Mouse (Mus musculus): ENCODE data around the gene Kirrel3. TPM values are rescaled to one million over a fixed set of nuclear protein-coding genes. Genes with fewer than 3 reads are reported as not detected.

Gene Kirrel3
- polyA plus RNA-seq, 1 experiment from 2014 or later = 11.4 TPM

DNA sequence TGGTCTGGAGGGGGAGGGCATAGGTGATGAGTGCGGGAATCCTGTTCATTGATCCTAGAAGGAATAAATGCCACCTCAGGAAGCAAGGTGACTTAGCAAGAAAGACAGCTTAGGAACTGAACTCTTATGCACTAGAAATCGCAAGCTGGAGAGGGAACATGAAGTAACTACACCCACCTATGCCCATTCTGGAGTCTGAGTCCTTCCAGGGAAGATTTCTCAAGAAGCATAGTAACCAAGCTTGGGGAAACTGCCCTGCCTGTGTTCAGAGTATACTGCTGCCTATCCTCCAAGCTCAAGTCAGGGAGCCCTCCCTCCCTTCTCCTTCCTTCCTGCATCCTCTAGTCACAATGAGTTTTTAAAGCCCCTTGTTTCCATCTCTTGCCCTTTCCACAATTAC lies 283.3 kb downstream of the Kirrel3 start:
- Histone ChIP-seq H3K4me3 (replicated peaks) (no peak overlapping the region), H3K27me3 (no peaks in the 10 kb centered on the region), H3K9ac (no peak overlapping the region), H3K4me1 (peaks cover 10% of the 10 kb centered on the region), H3K27ac (no peak overlapping the region), H3K36me3 (replicated peaks) (no peaks in the 10 kb centered on the region), H3K4me2 (no peak overlapping the region), H3K9me3 (peaks cover 11% of the 10 kb centered on the region; the same call in 1 of the 2 replicates)
- no peak for ATAC-seq (ENCODE audit: low FRiP score)
- 93% methylated on average over 2 of the region's 2 CpGs for WGBS

DNA sequence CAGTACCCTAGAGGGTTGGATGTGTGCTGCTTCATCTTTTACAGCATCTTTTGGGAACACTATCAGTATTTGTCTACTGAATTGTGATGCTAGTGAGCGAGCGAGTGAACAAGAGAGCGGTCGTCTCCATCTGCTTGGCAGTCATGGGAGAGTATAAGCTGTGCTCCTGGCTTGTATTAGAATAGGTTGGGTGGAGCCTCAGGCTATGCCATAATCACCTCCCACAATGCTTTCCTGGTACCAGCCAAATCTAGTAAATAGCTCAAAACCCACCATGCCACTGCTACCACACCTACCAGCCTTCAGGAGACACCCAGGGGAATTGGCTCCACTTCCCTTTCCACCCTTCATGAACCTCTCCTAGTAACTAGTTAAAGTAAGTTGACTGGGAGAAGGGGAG lies 285.3 kb downstream of the Kirrel3 start:
- no peaks in the 10 kb centered on the region for H3K27me3 ChIP-seq
- H3K4me3 ChIP-seq (replicated peaks) = no peak overlapping the region
- H3K36me3 ChIP-seq (replicated peaks) = no peaks in the 10 kb centered on the region
- H3K4me1 ChIP-seq = peaks cover 10% of the 10 kb centered on the region
- WGBS = 96% methylated on average over 4 of the region's 4 CpGs
- peaks cover 11% of the 10 kb centered on the region; the same call in 1 of the 2 replicates for H3K9me3 ChIP-seq
- no peak overlapping the region for H3K9ac ChIP-seq
- no peak overlapping the region for H3K27ac ChIP-seq
- ATAC-seq (ENCODE audit: low FRiP score) = no peak
- no peak overlapping the region for H3K4me2 ChIP-seq

DNA sequence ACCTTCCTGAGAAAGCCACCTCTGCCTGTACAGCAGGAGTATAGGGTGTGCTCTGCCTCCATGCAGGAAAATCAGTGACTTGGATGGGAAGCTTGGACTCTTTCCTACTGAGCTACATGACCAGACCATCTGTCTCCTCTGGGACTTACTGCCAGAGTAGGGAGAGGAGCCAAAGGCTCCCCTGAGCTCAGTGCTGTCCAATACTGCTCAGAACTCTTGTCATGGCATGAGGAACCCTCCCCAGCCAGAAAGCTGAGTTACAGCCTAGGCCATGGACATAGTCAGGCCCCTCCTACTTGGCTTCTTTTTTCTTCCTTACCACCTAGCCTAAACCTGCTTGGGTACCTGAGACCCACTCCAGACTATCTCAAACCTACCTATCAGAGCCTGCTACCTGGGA lies 285.7 kb downstream of the Kirrel3 start:
- H3K4me2 ChIP-seq = no peak overlapping the region
- peaks cover 10% of the 10 kb centered on the region for H3K4me1 ChIP-seq
- no peak for ATAC-seq (ENCODE audit: low FRiP score)
- peaks cover 11% of the 10 kb centered on the region; the same call in 1 of the 2 replicates for H3K9me3 ChIP-seq
- H3K27ac ChIP-seq = no peak overlapping the region
- H3K4me3 ChIP-seq (replicated peaks) = no peak overlapping the region
- no peaks in the 10 kb centered on the region for H3K36me3 ChIP-seq (replicated peaks)
- no peak overlapping the region for H3K9ac ChIP-seq
- no peaks in the 10 kb centered on the region for H3K27me3 ChIP-seq

DNA sequence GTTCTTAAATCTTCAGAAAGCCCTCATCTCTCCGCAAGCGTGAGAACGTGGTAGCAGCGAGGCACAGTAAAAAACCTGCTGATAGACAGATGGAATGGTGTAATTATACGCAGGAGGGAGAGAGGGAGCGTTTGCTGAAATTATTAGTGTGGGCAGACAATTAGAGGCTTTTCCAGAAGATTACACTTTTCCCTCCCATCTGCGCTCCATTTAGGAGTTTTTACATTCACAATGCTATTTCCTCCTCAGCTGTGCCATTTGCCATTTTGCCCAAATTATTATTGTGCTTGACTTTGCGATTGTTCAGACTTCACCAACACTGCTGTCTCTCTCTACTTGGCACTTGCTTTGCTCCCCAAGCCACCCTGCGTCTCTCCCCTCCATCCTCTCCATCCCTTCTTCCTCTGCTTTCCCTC lies 286.3 kb downstream of the Kirrel3 start:
- peaks cover 11% of the 10 kb centered on the region; the same call in 1 of the 2 replicates for H3K9me3 ChIP-seq
- H3K4me2 ChIP-seq = no peak overlapping the region
- no peak overlapping the region for H3K9ac ChIP-seq
- peaks cover 3% of the 10 kb centered on the region; the same call in 1 of the 2 replicates for H3K4me1 ChIP-seq
- H3K27ac ChIP-seq = no peak overlapping the region
- 76% methylated on average over 9 of the region's 9 CpGs for WGBS
- H3K36me3 ChIP-seq (replicated peaks) = no peaks in the 10 kb centered on the region
- no peak overlapping the region for H3K4me3 ChIP-seq (replicated peaks)
- ATAC-seq (ENCODE audit: low FRiP score) = no peak
- no peaks in the 10 kb centered on the region for H3K27me3 ChIP-seq

DNA sequence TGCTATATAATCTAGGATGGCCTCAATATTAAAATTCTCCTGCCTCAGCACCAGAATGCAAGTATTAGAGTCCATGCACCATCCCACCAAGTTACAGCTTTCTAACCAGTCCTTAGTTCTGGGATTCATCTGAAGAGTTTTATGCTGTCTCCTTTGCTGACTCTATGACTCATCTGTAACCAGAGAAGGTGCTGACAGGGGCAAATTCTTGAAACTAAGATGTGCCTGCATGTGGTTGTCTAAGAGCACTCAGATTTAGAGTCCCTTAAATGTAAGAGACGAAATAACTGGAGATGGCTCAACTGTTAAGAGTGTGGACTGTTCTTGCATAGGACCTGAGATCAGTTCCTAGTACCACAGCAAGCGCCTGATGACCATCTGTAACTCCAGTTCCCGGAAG lies 295.7 kb downstream of the Kirrel3 start:
- H3K36me3 ChIP-seq (replicated peaks) = no peaks in the 10 kb centered on the region
- no peaks in the 10 kb centered on the region for H3K27me3 ChIP-seq
- ATAC-seq (ENCODE audit: low FRiP score) = no peak
- no peaks in the 10 kb centered on the region for H3K4me1 ChIP-seq
- WGBS = 85% methylated on average over 3 of the region's 3 CpGs
- H3K9ac ChIP-seq = no peak overlapping the region
- no peak overlapping the region for H3K4me2 ChIP-seq
- H3K4me3 ChIP-seq (replicated peaks) = no peak overlapping the region
- H3K27ac ChIP-seq = no peak overlapping the region
- no peaks in the 10 kb centered on the region for H3K9me3 ChIP-seq

DNA sequence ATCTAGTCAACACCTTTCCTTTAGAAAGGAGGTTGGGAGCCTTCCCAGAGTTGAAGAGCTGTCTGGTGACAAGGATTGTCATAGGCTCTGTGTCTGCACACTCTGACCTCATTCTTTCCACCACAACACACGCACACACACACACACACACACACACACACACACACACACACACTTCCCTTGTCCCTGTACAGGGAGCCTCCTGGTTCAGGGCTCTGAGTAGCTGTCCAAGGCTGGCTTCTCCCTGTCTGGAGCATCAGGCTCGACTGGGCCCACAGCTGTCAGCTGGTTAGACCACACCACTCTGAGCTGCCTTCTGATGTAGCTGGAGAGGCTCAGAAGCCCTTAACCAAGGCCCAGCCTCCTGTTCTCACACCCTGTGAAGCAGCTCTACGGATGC lies 302.2 kb downstream of the Kirrel3 start:
- no peak overlapping the region for H3K4me2 ChIP-seq
- H3K9ac ChIP-seq = no peak overlapping the region
- H3K4me1 ChIP-seq = peaks cover 4% of the 10 kb centered on the region; the same call in 1 of the 2 replicates
- H3K27me3 ChIP-seq = no peaks in the 10 kb centered on the region
- H3K4me3 ChIP-seq (replicated peaks) = no peak overlapping the region
- H3K27ac ChIP-seq = no peak overlapping the region
- 69% methylated on average over 3 of the region's 3 CpGs for WGBS
- no peaks in the 10 kb centered on the region for H3K36me3 ChIP-seq (replicated peaks)
- ATAC-seq (ENCODE audit: low FRiP score) = no peak
- no peaks in the 10 kb centered on the region for H3K9me3 ChIP-seq

DNA sequence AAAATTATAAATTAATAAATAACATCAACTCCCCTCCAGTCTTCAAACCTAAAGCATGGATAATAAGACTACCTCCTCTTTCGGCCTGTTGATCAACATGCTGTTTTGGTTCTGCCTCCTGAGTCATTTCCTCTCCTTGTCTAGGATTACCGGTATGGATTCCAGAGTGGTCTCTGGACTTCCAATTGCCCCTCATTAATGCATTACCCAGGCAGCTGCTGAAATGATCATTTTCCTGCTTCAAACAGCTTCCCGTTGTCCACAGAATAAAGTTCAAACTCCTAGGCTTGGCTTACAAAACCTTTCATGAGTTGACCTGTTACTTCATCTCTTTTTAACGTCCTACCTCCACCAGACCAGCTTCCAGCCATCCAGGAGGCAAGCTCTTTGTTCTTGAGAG lies 309.5 kb downstream of the Kirrel3 start:
- no peak overlapping the region for H3K4me3 ChIP-seq (replicated peaks)
- no peak for ATAC-seq (ENCODE audit: low FRiP score)
- no peak overlapping the region for H3K4me2 ChIP-seq
- WGBS = 46% methylated on average over 4 of the region's 4 CpGs
- H3K4me1 ChIP-seq = peaks cover 3% of the 10 kb centered on the region
- H3K36me3 ChIP-seq (replicated peaks) = no peaks in the 10 kb centered on the region
- H3K9me3 ChIP-seq = no peaks in the 10 kb centered on the region
- 0 out of 2 replicates have a peak, but pooled peaks cover 3% of the 10 kb centered on the region for H3K27me3 ChIP-seq
- no peak overlapping the region for H3K9ac ChIP-seq
- no peak overlapping the region for H3K27ac ChIP-seq

DNA sequence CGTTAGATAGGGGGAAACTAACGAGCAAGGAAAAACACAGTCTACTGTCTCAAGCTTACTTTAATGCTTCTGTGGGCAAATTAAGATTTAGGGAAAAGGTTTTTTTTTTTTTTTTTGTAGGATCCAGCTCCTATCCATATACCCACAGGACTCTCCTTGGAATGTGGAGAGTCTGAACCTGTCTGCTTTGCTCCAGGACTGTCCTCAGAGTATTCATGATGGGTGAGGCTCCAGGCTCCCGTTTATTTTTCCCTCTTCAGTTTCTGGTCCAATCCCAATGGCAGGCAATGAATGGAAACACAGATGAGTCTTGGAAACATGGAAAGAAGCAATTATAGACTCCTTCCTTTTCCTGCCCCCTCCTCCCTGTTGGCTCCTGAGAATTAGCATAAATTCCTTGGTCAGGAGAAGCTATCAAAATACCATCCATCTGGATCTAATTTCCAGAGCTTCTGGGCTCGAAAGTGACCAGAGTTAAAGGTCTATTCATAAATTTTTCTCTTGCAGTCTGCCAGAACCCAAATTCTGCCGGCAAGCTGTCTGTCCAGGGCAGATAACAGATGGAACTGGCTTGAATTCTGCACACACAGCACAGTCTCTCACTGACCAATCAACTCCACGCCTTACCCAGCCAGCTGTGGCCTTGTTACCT lies 312.1 kb downstream of the Kirrel3 start:
- Histone ChIP-seq H3K4me2 (no peak overlapping the region), H3K4me3 (replicated peaks) (no peak overlapping the region), H3K27ac (no peak overlapping the region), H3K9ac (no peak overlapping the region), H3K36me3 (replicated peaks) (no peaks in the 10 kb centered on the region), H3K9me3 (no peaks in the 10 kb centered on the region), H3K27me3 (0 out of 2 replicates have a peak, but pooled peaks cover 3% of the 10 kb centered on the region), H3K4me1 (peaks cover 3% of the 10 kb centered on the region)
- 70% methylated on average over 6 of the region's 6 CpGs for WGBS
- no peak for ATAC-seq (ENCODE audit: low FRiP score)

DNA sequence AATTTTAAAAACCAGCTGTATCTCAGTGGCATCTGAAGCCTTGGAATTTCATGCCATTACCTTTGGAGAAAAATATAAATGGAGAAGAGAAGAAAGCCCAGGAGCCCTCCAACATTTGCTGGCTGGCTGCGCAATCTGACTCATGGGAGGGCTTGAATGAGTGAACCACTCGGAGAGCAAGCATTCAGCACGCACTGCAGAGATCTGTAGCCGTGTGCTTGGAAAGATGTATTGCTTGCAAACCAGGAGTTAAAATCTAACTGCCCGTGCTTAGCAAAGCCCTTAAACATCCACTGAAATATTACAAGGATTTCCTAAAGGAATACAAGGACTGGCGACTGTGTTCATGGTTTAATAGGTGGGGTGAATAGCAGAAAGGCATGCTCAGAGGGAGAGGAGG lies 316.0 kb downstream of the Kirrel3 start:
- ATAC-seq (ENCODE audit: low FRiP score) = no peak
- H3K4me1 ChIP-seq = no peaks in the 10 kb centered on the region
- WGBS = 87% methylated on average over 6 of the region's 6 CpGs
- no peaks in the 10 kb centered on the region for H3K36me3 ChIP-seq (replicated peaks)
- no peaks in the 10 kb centered on the region for H3K27me3 ChIP-seq
- no peak overlapping the region for H3K4me2 ChIP-seq
- H3K4me3 ChIP-seq (replicated peaks) = no peak overlapping the region
- no peaks in the 10 kb centered on the region for H3K9me3 ChIP-seq
- no peak overlapping the region for H3K27ac ChIP-seq
- no peak overlapping the region for H3K9ac ChIP-seq

DNA sequence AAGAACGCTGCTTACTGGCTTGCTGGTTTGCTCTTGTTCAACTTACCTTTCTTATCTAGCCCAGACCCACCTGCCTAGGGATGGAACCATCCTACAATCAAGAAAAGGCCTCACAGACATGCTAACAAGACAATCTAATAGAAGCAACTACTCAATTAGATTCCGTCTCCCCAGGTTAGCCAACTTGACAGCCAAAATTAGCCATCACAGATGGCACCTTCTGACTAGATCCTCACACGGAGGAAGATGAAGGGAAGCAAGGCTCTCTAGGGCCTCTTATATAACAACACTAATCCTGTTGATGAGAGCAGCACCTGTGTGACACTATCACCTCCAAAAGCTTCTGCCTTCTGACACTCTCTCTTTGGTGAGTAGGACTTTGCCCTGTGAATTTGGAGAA lies 321.2 kb downstream of the Kirrel3 start:
- Histone ChIP-seq H3K36me3 (replicated peaks) (no peaks in the 10 kb centered on the region), H3K9ac (no peak overlapping the region), H3K4me1 (no peaks in the 10 kb centered on the region), H3K9me3 (no peaks in the 10 kb centered on the region), H3K4me2 (no peak overlapping the region), H3K4me3 (replicated peaks) (no peak overlapping the region), H3K27me3 (no peaks in the 10 kb centered on the region), H3K27ac (no peak overlapping the region)
- ATAC-seq (ENCODE audit: low FRiP score) = no peak
- WGBS = 90% methylated on average over 3 of the region's 3 CpGs

DNA sequence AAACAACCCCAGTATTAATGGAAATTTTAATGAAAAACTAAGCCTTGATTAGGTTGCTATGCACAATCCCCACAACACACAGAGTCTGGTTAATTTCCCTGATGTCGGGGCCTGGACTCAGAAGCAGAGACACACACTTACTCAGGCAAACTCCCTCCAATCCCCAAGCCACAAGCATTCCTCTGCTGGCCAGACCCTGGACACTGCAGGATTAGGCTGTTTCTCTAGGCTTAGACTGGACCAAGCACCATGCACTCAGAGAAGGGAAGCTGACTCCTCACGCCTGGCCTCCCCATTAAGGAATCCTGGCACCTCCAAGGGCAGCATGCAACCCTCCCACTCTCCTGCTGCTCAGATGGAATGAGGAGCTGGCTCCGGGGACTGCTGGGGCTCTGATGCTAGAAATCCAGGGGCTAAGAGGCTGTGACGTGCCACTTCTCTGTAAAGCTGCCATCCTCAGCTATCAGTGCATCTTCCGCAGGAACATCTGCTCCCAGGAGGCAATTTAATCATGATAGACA lies 324.4 kb downstream of the Kirrel3 start:
- Histone ChIP-seq H3K27me3 (no peaks in the 10 kb centered on the region), H3K9me3 (no peaks in the 10 kb centered on the region), H3K4me1 (no peaks in the 10 kb centered on the region), H3K36me3 (replicated peaks) (no peaks in the 10 kb centered on the region), H3K9ac (no peak overlapping the region), H3K4me2 (no peak overlapping the region), H3K4me3 (replicated peaks) (no peak overlapping the region), H3K27ac (no peak overlapping the region)
- 69% methylated on average over 5 of the region's 5 CpGs for WGBS
- ATAC-seq (ENCODE audit: low FRiP score) = no peak

DNA sequence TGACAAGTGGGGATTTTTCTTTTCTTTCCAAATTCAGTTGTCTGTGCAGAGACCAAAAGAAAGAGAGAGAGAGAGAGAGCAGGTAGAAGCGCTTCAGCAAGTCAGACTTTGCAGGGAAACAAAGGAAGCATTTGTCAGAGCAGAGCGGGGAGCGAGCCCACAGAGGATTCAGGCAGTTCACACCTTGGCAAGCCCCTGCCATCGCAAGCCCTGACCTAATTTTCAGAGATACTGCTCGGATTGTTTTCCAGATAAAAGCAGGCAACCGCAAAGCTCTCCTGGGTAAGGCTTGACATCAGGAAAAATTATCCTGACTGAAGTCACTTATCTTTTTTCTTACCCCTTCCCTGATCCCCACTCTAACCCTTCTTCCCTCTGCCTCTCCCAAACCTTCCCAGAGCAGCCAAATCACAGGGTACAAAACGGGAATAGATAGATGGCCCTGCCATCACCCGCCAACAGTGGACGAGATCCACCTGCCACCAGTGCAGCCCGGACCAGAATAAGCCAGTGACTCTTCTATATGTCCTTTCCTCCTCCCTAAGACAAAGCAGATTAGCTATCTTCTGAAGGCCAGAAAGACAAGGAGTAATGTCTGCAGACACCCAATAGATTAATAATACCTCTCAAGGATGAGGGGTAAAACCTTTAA lies 332.8 kb downstream of the Kirrel3 start:
- H3K27ac ChIP-seq = no peak overlapping the region

More for the DNA sequence above, 332.8 kb downstream of the Kirrel3 start:
- Histone ChIP-seq H3K4me2 (no peak overlapping the region), H3K9me3 (no peaks in the 10 kb centered on the region), H3K4me1 (peaks cover 7% of the 10 kb centered on the region), H3K9ac (no peak overlapping the region), H3K27me3 (no peaks in the 10 kb centered on the region; the same call in none of the 2 replicates), H3K36me3 (replicated peaks) (no peaks in the 10 kb centered on the region), H3K4me3 (replicated peaks) (no peak overlapping the region)
- ATAC-seq (ENCODE audit: low FRiP score) = no peak
- 33% methylated on average over 10 of the region's 10 CpGs for WGBS
